Comparison of ENCODE assay signal across 8 mouse cellular contexts in the genomic region with DNA sequence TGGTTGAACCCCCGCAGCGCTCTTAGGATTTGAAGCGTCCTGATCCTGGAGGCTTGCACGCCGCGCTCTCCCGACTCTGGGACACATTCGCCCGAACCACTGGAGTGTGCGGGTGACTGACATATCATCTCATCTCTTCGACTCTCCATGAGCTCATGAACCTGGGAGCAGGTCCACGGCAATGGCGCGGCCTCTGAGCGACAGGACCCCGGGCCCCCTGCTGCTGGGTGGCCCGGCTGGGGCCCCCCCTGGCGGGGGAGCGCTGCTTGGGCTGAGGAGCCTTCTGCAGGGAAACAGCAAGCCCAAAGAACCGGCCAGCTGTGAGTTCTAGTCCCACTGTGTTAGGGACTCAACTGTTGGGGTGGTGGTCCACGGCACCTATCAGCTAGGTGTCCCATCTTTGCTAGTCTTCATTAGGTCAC. TPM values are rescaled to one million over a fixed set of nuclear protein-coding genes. Genes with fewer than 3 reads are reported as not detected.
DNase-seq lines count a peak whose midpoint lies in the region; TF ChIP-seq lines count a peak whose summit lies in the region.

No protein-coding gene starts in this region.

- in situ Hi-C loops in ES-E14 (cut with MboI; ENCODE audit: low sequenced_read_pairs in 2 of 2, unreplicated experiment in 2 of 2), result no loop called here

- H3K4me1 ChIP-seq in ES-E14 (ENCODE audit: control insufficient read depth in 2 of 2, insufficient read depth in 2 of 2, low read length in 2 of 2, poor library complexity in 1 of 2), result peaks cover 5 to 24% of the 10 kb centered on the region in 2 experiments; a peak in 3 of 4 replicates

- H3K27ac ChIP-seq in gastrocnemius, adult 2 months, result peak overlapping the region; percentile 93
- no peak overlapping the region for H3K27ac ChIP-seq in ES-E14 (ENCODE audit: insufficient read depth, low read depth, low read length, poor library complexity, severe bottlenecking)

- no peak for TF ChIP-seq CTCF in gastrocnemius, adult 2 months (IDR thresholded peaks at IDR 0.05)

- peaks cover 2% of the 10 kb centered on the region; the same call in 1 of the 2 replicates for H3K36me3 ChIP-seq in ES-E14 (ENCODE audit: control insufficient read depth, insufficient read depth, low read length, poor library complexity, severe bottlenecking)

- peak overlapping the region; percentile 55; the same call in 1 of the 2 replicates for H3K9ac ChIP-seq in ES-E14 (ENCODE audit: insufficient read depth, low read depth, low read length, poor library complexity, severe bottlenecking)

- H3K9me3 ChIP-seq in ES-E14 (ENCODE audit: control insufficient read depth, insufficient read depth, low read depth, low read length), result no peaks in the 10 kb centered on the region

- peak; percentile 69 for DNase-seq in gastrocnemius, adult 2 months
- DNase-seq in gastrocnemius, postnatal 14 days, result no peak
- DNase-seq in ES-E14 (ENCODE audit: low read depth, low spot score), result no peak
- peak; percentile 47 for DNase-seq in heart, postnatal 4 days
- peak; percentile 41 for DNase-seq in mesoderm, embryonic 11.5 days (ENCODE audit: low read depth, low spot score)
- peak; percentile 49 for DNase-seq in thymus, postnatal 25 days
- no peak for DNase-seq in urinary bladder, postnatal 25 days (ENCODE audit: low spot score)
- no peak for DNase-seq in layer of hippocampus, adult 8-10 months (ENCODE audit: low spot score in 2 of 2)

- intact Hi-C loops in gastrocnemius, adult 2 months (cut with DNase I), result no loop called here
- intact Hi-C loops in gastrocnemius, postnatal 14 days (cut with DNase I; ENCODE audit: low total_unique reads), result no loop called here

- H3K4me3 ChIP-seq in gastrocnemius, adult 2 months, result peak overlapping the region; percentile 79
- H3K4me3 ChIP-seq in ES-E14 (ENCODE audit: insufficient read depth in 1 of 2, low read depth in 1 of 2, low read length in 2 of 2, poor library complexity in 1 of 2, severe bottlenecking in 1 of 2), result peak overlapping the region; percentile 80 to 85

TF ChIP-seq in ES-E14, 5 proteins besides CTCF, POLR2A, EP300 and RAD21:
- TF ChIP-seq ZC3H11A (IDR thresholded peaks at IDR 0.05; ENCODE audit: borderline replicate concordance, low read depth, low read length), result no peak
- no peak for TF ChIP-seq ZNF384 (IDR thresholded peaks at IDR 0.05; ENCODE audit: low read depth, low read length)
- no peak for TF ChIP-seq MAFK (IDR thresholded peaks at IDR 0.05; ENCODE audit: insufficient read depth, low read depth, low read length)
- TF ChIP-seq HCFC1 (IDR thresholded peaks at IDR 0.05; ENCODE audit: borderline replicate concordance, insufficient read depth, low read length), result no peak
- TF ChIP-seq CHD2 (IDR thresholded peaks at IDR 0.05; ENCODE audit: low read depth, low read length), result no peak

RNA-seq across cellular contexts. Expression of gene Dbp, which starts 0.6 kb away (rescaled TPM):
- total RNA-seq in gastrocnemius, adult 2 months (2021), result 100 to 1,000 TPM in 1 of 2 experiments, 1 to 10 TPM in 1; 8.8 to 105 TPM
- 10 to 100 TPM; 20.6 to 32.8 TPM for total RNA-seq in gastrocnemius, postnatal 14 days (2021)
- total RNA-seq in ES-E14 (2012; rRNA removed), result 10.0 and 10.6 TPM in 2 replicates
- total RNA-seq in heart, postnatal 4 days (2021), result 10 to 100 TPM; 22.6 to 25.1 TPM
- 100 to 1,000 TPM in 2 of 4 experiments, 10 to 100 TPM in 2; 76.7 to 136 (median 109) TPM for total RNA-seq in layer of hippocampus, adult 8-10 months (2022)

RNA-seq across cellular contexts. Expression of gene Car11, which starts 5.8 kb away (rescaled TPM):
- total RNA-seq in gastrocnemius, adult 2 months (2021), result 10 to 100 TPM in 1 of 2 experiments, 1 to 10 TPM in 1; 7.7 to 16.4 TPM
- total RNA-seq in gastrocnemius, postnatal 14 days (2021), result 1 to 10 TPM; 4.5 to 4.6 TPM
- total RNA-seq in ES-E14 (2012; rRNA removed), result 4.4 and 7.9 TPM in 2 replicates
- total RNA-seq in heart, postnatal 4 days (2021), result 1 to 10 TPM; 4.5 to 5.0 TPM
- 100 to 1,000 TPM; 158 to 230 (median 187) TPM for total RNA-seq in layer of hippocampus, adult 8-10 months (2022)

RNA-seq across cellular contexts. Expression of gene Rpl18, which starts 9.8 kb away (rescaled TPM):
- total RNA-seq in gastrocnemius, adult 2 months (2021), result 100 to 1,000 TPM; 451 to 508 TPM
- 100 to 1,000 TPM; 607 to 662 TPM for total RNA-seq in gastrocnemius, postnatal 14 days (2021)
- 3,487 and 5,312 TPM in 2 replicates for total RNA-seq in ES-E14 (2012; rRNA removed)
- total RNA-seq in heart, postnatal 4 days (2021), result 100 to 1,000 TPM; 787 to 798 TPM
- total RNA-seq in layer of hippocampus, adult 8-10 months (2022), result 100 to 1,000 TPM; 385 to 434 (median 409) TPM

RNA-seq across cellular contexts. Expression of gene Sec1, which starts 11.3 kb away (rescaled TPM):
- total RNA-seq in gastrocnemius, adult 2 months (2021), result under 1 TPM in 1 of 2 experiments, not detected in 1; 0.25 TPM
- total RNA-seq in gastrocnemius, postnatal 14 days (2021), result under 1 TPM; 0.18 to 0.31 TPM
- total RNA-seq in ES-E14 (2012; rRNA removed), result 4.5 and 7.6 TPM in 2 replicates
- under 1 TPM; 0.14 to 0.18 TPM for total RNA-seq in heart, postnatal 4 days (2021)
- total RNA-seq in layer of hippocampus, adult 8-10 months (2022), result 1 to 10 TPM; 1.6 to 4.6 (median 3.3) TPM

RNA-seq across cellular contexts. Expression of gene Sphk2, which starts 12.3 kb away (rescaled TPM):
- total RNA-seq in gastrocnemius, adult 2 months (2021), result 10 to 100 TPM; 14.4 to 15.8 TPM
- total RNA-seq in gastrocnemius, postnatal 14 days (2021), result 10 to 100 TPM; 12.0 to 13.2 TPM
- 18.7 and 21.5 TPM in 2 replicates for total RNA-seq in ES-E14 (2012; rRNA removed)
- total RNA-seq in heart, postnatal 4 days (2021), result 10 to 100 TPM; 14.2 to 16.7 TPM
- 10 to 100 TPM; 28.1 to 36.7 (median 32.7) TPM for total RNA-seq in layer of hippocampus, adult 8-10 months (2022)

Comparison
In these comparisons a context has a peak if more than half of its experiments do, and no peak if none do; other contexts are left out.
1. DNase-seq: peak in gastrocnemius, adult 2 months (single experiment), heart, postnatal 4 days (single experiment), mesoderm, embryonic 11.5 days (single experiment) and thymus, postnatal 25 days (single experiment); none in gastrocnemius, postnatal 14 days (single experiment), ES-E14 (single experiment), urinary bladder, postnatal 25 days (single experiment) and layer of hippocampus, adult 8-10 months (0 of 2).
2. RNA of gene Car11, which starts 5.8 kb away (total RNA-seq): 158 to 230 TPM in layer of hippocampus, adult 8-10 months; 7.7 to 16.4 TPM in gastrocnemius, adult 2 months, 4.5 to 5.0 TPM in heart, postnatal 4 days, 4.5 to 4.6 TPM in gastrocnemius, postnatal 14 days and 4.4 to 7.9 TPM in ES-E14; every median in the first group is over 4 times any median in the second.